Mouse (Mus musculus) ovary, postnatal 10 days (tissue): ENCODE measurements around the gene Cep55.

Experiments used
- DNase-seq: peaks from one replicate; pipeline ENCODE4 v3.0.0; 2022; ENCODE audit warnings: low spot score

The Cep55 gene

DNA sequence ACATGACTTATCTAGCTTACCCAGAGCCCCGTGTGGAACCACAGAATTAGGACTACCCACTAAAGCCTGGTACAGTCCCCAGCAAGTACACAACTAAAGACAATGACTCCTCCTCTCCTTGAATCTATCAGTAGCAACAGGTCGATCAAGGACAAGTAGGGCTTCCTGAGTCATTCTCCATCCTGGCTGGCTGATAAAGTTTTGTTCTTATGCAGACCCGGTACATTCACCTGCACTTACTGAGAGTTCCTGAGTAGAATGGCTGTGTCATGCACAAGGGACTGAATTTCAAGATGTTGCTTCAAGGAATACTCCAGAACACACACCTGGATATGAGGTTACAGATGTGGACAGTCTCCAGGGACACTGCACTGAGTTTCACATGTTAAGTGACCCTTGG is 9.6 kb upstream of the Cep55 start:
- DNase-seq = no peak

DNA sequence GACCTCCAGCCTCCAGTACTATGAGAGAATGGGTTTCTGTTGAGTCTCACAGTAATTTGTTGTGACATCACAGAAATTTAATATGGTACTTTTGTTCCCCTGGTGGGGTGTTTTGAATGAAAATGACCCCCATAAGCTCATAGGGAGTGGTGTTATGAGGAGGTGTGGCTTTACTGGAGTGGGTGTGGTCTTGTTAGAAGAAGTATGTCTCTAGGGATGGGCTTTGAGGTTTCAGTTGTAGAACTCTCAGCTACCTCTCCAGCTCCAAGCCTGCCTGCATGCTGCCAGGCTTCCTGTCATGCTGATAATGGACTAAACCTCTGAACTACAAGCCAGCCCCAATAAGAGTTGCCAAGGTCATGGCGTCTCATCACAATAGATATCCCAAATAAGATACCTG is 5.1 kb upstream of the Cep55 start:
- no peak for DNase-seq

DNA sequence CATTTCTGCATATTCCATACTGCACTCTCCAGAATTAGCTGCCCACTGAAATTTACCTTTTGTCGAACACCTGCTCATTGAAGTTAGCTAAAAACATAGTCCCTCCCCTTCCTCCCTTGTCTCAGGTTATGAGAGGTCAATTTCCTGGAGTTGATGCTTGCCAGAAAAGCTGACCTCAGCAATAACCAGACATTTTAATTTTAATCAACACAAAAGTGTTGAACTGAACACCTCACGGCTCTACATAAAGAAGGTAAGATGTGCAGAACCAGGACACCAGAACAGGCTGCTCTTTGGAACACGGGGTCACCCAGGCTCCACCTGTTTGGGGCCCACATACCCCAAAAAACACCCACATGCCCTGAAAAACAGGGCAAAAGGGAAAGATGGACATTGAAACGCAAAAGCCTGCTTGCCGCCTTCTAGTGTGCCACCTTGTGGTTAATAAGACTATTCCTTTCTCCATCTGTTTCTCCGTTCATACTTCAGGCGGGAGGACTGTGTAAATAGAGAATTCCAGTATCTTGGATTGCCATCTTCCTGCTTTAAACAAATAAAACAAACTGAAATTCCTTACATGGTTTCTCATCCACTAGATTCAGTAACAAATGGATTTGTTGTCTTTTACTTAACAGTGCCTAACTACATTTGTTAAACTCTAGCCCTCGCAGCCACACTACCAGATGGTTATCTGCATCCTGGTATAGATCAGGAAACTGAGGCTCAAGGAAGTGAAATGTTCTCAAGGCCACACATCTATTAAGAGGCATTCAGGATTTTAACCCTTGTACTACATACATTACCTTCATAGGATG is 1.4 kb upstream of the Cep55 start:
- DNase-seq = no peak

DNA sequence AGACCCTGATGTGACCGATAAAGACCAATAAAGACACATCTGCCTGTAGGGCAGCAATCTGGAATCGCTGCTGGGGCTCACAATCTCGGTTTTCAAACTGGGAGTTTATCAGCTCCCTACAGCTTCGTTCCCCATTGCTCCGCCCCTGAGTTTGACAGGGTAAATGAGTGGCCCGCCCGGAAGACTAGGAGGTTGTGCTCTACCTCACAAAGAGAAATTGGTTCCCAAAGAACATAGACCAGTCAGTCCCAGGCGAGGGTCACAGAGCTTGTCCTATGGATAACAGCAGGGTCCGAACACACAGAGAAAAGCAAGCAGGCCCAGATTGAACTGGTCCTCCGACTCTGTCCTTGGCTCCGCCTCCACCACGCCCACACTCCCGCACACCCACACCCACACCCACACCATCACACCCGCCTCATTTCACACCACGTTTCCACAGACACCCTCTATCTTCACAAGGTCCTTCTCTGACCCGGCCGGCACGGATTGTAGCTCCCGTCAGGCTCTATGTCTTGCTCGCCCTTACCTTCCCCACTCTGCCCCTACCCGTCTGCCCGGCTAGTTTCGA is 577 bp upstream of the Cep55 start:
- DNase-seq = no peak

DNA sequence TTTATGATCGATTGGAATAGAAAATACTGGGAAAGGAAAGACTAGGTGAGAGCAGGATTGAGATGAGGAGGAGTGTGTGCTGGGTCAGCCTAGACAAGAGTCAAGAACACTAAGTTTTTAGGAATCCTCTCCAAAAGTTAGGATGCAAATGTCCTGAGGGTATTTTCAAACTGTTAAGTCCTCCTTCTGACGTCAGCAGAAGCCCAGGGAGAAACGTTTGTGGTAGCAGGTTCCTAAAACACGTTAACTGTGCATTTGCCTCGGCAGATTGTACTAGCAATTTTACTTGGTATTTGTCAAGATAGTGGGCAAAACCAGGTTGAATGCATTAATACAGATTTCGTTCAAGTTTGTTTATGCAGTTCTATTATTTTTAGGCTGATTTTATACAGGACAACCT is 987 bp downstream of the Cep55 start:
- DNase-seq = no peak

DNA sequence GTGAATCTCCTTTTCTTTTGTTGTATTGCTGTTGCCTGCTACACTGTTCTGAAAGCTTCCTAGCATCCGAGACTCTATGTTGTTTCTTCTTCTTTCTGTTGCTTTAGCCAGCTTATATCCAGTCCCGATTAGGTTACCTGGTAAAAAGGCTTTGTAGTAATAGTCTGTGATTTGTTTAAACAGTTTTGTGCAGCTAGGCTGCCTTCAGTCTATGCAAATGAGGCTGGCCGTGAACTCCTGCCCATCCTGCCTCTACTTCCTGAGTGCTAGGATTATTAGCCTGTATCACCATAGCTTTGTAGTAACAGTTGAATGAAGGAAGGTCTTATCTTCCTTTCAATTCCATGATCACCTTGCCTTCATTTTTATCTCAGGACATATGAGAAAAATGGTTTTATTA is 1.5 kb downstream of the Cep55 start:
- DNase-seq = no peak

DNA sequence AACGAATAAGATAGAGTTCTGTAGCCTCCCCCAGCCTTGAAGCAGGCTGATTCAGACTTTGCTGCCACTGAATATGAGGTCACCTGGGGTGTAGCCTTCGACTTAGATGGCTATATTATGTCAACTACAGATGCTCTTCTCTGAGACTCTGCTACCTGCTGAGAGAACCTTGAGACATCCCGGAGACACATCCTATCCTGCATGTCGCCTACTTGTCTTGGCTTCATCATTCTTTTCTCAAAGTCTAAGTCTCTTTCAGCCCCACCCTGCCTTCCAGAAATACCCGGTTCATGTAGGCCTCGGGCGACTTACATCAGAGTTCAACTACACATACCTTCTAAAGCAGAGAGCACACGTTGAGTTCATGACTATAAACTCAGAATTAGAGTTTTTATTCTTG is 2.1 kb downstream of the Cep55 start:
- DNase-seq = no peak

DNA sequence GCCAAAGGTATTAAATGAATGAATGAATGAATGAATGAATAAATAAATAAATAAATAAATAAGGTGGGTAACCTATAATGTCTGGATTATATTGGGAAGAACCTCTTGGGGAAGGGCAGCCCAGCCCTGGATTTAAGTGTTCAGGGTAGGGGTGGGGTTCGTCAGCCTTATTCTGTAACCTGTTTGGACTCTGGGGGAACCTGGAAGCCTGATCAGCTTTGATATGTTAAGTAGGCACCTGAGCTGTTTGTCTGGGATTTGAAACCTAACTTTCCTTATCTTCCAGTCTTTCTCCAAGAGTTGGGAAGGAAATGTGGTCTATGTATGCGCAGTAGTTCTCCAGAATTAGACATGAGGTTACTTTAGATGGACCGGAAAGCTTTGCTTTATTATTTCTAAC is 8.4 kb downstream of the Cep55 start:
- no peak for DNase-seq

DNA sequence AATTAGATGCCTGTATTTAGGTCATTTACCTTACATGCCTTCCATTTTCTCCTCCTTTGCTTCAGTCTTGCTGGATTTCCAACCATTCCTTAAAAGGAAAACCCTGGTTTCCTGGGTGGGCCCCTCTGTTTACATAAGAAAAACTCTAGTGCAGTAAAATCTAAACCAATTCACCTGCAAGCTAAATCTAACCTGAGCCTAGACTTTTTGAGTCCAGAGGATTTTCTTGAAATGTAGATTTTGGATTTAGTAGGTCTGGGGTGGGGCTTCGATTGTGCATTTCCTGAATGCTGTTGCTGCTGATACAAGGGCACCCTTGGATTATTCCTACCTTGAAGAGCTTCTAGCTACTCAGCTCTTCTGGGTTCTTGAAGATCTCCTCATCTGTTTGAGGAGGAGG is 9.2 kb downstream of the Cep55 start:
- no peak for DNase-seq

DNA sequence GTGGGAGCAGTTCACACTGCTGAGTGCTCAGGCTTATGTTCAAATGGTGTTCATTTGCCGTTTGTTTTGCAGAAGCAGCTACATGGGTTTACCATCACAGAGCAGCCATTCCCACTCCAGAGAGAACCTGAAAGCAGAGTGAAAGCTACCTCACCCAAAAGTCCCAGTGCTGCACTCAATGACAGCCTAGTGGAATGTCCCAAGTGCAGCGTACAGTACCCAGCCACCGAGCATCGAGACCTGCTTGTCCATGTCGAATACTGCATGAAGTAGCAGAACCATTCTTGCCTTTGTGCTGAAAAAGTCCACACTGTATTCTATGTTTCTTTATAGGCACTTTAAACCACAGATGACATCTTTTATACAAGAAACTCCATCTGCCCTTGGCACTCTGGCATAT is 18.4 kb downstream of the Cep55 start:
- no peak for DNase-seq

DNA sequence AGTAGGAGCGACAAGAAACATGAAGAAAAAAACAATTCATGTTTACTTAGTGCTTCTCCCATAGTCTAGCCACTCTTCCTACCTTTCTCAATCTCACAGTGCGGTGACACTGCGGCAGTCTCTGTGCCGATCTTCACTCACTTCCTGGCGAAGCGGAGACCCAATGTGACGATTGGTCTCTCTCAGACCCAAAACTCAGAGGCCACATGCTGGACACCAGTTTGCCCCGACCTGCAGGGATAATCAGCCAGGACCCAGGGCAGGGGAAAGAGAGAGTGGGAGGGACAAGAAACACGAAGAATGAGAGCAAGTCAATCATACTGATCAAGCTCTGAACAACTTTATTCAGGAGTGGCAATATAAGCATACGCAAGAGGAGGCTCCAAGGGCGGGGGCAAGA is 20.2 kb downstream of the Cep55 start:
- no peak for DNase-seq

DNA sequence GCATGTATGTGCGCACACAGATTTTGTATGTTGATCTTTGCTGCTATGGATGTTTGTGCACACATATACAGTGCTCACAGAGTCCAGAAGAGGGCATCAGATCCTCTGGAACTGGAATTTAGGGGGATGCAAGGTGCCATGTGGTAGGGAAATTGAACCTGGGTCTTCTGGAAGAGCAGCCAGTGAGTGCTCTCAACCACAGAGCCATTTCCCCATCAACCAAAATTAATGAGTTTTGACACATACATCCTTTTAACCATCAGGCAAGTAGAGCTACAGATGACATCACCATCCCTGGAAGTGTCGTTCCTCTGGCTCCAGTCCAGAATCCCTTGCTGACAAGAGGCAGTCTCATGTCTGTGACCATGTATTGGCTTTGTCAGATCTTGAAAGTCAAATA is 21.4 kb downstream of the Cep55 start:
- no peak for DNase-seq

DNA sequence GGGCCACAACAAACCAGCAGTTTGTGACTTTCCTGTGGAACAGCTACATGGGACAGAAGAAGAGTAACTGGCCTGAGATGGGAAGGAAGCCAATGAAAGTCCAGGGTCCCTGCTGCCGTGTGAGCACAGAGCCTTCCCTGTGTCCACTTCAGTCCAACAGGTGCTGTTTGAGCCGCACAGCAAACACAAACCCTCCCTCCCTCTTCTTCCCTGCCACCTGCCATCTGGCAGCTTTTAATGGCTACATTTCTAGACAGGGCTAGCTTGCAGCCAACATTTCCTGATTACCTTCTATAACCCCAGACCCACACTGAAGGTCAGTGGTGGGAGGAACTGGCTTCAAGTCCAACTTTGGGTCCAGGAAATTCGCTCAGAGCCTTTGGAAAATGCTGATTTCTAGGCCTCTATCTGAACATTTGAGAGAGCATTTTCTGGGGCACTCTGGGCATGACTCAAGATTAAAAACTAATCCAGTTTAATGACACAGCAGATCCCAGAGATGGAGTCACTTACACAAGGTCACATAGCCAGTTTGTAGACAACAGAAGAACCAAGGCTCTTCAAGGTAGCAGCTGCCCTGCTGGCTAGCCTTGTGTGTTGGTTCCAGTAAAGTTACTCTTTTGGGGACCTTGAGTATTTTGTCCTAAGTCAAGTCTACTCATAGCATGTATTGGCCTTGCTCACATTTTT is 23.2 kb downstream of the Cep55 start:
- no peak for DNase-seq

DNA sequence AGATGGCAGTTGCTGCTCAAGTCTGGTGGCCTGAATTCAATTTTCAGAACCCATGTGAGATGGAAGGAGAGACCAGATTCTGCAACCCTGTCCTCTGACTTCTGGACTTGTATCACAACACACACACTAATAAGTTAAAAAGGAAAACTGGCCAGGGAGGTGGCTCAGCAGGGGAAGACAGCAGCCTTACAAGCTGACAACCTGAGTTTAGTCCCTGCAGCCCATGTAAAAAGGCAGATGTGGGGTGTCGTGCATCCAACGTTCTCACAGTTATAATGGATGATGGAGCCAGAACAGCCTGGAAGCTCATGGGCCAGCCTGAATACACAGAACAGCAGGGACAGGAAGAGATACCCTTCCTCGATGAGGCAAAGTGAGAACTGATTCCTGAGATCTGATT is 26.6 kb downstream of the Cep55 start:
- no peak for DNase-seq

DNA sequence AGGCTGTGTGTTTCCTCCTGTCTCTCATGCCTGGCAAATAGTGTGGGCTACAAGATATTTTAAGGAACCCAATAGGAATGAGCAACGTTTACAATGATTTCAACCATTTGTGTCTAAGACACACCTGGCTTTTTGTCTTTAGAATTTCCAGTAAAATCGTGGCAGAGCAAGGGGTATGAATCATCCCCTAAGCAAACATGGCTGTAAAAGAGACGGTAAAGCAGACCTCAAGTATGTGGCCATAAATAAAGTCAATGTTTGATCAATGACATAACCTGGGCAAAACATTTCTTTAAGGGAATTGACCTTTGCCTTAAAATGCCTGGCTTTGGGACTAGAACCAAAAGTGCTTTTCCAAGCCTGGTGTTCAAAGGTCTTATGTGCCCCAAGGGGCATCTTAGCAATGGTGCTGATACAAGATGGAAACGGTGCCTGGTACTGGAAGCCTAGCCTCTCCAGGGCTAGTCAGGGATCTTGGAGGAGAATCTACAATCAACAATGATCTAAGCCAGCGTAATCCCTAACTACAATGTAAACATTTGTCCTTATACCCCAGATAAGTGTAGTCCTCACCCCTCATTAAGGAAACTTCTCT is 28.2 kb downstream of the Cep55 start:
- DNase-seq = no peak

DNA sequence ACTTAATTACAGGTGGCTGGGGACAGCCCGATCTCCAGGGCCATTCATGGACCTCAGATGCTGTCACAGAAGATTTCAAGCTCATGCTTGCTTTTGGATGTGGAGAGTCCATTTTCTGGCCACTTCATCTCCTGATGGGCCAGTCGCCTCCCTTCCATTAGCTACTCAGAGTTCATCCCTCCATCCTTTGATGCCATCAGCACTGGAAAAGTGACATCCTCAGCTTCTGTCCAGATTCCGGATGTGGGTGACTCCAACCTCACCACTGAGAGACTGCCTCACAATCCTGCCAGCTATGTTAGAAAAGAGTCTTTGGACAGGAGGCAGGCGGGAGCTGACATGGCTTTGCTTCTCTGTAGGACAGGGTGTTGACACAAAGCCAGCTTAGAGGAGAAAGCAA is 31.0 kb downstream of the Cep55 start:
- DNase-seq = no peak

DNA sequence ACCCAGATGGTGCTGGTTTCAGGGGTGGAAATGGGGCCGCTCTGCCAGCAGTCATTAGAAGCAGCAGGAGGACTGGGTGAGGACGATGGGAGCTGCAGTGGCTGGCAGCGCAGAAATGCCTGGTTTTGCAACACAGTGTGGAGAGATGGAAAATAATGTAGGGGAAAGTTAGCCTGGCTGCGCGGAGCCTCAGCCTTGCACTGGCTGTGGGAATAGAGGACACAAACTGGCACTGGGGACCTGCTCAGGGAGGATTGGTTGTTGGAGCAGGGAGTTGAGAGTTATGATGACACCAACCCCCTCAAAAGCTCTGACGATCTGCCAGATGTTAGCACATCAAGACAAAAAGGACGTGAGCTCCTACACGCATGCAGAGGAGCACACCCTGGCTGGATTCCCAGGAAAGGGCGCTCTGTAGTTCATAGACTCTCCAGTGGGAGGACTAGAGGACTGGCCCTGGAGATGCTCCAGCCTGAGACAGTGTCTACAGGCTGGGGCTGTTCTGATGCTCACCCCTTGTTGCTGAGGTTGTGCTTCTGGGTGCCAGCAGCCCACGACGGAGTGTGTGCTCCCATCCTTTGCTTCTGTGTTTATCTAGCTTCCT is 32.2 kb downstream of the Cep55 start:
- DNase-seq = peak; percentile 18

DNA sequence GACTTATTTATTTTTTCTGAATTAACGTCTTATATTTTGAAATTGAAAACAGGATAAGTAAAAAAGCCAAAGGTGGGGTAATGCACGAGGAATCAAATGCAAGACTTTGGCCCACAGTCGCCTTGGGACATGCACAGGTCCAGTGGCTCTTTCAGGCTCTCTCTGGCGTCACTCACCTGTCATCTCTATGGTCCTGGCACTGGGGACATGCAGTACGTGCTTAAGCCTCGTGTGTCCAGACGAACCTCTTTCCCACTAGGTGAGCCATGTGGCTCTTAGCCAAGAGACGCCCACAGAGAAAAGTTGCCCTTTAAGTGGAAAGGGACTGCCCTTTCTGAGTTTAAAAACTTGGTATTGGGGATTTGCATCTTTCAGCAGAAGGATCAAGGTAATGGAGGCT is 34.5 kb downstream of the Cep55 start:
- no peak for DNase-seq

DNA sequence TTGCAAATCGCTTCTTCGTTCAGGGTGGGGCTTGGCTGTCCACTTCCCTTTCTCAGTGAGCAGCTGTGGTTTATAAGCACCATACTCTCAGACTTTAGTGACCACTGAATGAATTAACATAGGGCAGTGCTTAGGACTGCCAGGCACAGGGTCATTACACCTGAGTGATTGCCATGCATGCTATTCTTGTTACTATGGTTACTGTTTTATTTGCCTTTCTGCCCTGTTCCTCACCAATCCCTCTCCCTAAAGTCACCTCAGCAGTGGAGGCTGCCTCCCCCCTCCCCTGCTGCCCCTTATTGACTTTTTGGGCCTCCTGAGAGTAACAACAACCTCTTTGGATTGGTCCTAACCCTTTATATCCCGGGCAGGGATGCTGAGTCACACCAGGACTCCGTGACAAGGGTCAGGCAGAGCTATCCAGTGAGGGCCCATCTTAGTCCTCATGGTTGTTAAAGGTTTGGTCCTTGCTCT is 36.7 kb downstream of the Cep55 start:
- no peak for DNase-seq

DNA sequence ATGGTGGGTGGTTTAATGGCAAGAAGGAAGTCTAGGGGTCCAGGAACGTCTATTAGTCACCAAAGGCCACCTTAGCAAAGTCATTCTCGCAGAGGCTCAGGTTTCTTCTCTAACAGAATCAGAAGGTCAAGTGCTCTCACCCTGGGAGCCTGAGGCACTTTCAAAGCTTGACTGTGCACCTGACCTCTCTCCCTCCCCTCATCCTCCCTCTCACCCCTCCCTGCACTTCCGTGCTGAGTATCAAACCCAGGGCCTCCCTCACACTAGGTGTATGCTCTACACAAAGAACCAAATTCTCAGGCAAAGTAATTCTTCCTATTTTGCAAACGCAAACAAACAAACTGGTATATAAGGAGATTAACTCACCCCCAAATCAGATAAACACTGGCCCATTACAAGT is 41.4 kb downstream of the Cep55 start:
- DNase-seq = no peak

DNA sequence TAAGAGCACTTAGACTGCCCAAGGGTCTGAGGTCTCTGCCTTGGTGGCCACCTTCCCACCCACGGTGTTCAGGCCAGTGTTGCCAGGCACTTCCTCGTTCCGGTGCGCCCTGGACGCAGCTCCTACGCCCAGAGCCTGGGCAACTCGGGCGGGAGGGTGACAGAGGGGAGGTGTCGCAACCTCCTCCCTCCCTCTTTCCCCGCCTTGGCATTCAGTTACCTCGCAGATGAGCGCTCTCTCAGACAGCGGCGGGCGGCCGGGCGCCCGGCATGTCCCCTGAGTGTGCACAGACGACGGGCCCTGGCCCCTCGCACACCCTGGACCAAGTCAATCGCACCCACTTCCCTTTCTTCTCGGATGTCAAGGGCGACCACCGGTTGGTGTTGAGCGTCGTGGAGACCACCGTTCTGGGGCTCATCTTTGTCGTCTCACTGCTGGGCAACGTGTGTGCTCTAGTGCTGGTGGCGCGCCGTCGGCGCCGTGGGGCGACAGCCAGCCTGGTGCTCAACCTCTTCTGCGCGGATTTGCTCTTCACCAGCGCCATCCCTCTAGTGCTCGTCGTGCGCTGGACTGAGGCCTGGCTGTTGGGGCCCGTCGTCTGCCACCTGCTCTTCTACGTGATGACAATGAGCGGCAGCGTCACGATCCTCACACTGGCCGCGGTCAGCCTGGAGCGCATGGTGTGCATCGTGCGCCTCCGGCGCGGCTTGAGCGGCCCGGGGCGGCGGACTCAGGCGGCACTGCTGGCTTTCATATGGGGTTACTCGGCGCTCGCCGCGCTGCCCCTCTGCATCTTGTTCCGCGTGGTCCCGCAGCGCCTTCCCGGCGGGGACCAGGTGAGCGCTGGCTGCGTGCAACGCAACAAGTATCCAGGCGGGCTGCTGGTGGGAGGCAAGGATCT is 42.3 kb downstream of the Cep55 start, which contains the start of gene Ffar4:
TSS of gene Ffar4 (plus strand) at position 214 of the 901 bp plus-strand sequence.
- no peak for DNase-seq
